Mouse (Mus musculus) layer of hippocampus, adult 2 months (tissue): ENCODE measurements around the gene Dusp12. TPM values are rescaled to one million over a fixed set of nuclear protein-coding genes. Genes with fewer than 3 reads are reported as not detected.
A peak's percentile ranks its signal among the peaks of the same experiment; 100 is the strongest.

Experiments used
- DNase-seq, 2 experiments: peaks; one replicate each; pipeline ENCODE4 v3.0.0; 2022; ENCODE audit warnings: low spot score in 2 of 2
- H3K27ac ChIP-seq: fragments of 200-600 bp; 2 replicates; pipeline ENCODE4 v1.8.1; 2022
- H3K4me3 ChIP-seq: fragments of 200-600 bp; 2 replicates; pipeline ENCODE4 v1.8.1; 2022; ENCODE audit warnings: mild to moderate bottlenecking
- CTCF ChIP-seq: fragments of 200-600 bp; conservative IDR thresholded peaks from 2 replicates; pipeline ENCODE4 v1.8.1; 2022; ENCODE audit warnings: antibody characterized with exemption, mild to moderate bottlenecking, moderate library complexity
- total RNA-seq, 2 experiments: library from RNA; stranded (reverse); gene quantifications; 2 replicates each; pipeline ENCODE4 v1.2.3; 2021

Dusp12 gene
- total RNA-seq, 2 experiments from 2014 or later: 15.2 to 19.0 TPM

DNA sequence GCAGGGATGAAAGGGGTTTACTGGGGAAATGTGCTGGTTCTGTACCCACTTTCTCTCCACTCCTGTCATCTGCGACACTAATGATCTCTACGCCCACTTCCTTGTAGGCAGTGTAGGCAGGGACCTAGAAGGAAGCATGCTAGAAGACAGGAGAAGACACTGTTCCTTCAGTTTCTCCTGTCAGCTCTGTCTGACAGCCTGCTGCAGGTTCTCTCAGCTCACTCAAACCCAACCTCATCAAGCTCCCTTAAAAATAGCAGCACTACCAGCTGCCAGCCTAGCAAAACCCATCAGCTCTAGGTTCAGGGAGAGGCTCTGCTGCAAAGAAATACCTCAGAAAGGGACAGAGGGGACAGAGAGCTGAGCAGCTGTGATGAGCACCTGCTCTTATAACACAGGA is 35.3 kb downstream of the Dusp12 start:
- no peak for TF ChIP-seq CTCF
- DNase-seq: no peak
- H3K27ac ChIP-seq: peak overlapping the region; percentile 70
- no peak overlapping the region for H3K4me3 ChIP-seq

DNA sequence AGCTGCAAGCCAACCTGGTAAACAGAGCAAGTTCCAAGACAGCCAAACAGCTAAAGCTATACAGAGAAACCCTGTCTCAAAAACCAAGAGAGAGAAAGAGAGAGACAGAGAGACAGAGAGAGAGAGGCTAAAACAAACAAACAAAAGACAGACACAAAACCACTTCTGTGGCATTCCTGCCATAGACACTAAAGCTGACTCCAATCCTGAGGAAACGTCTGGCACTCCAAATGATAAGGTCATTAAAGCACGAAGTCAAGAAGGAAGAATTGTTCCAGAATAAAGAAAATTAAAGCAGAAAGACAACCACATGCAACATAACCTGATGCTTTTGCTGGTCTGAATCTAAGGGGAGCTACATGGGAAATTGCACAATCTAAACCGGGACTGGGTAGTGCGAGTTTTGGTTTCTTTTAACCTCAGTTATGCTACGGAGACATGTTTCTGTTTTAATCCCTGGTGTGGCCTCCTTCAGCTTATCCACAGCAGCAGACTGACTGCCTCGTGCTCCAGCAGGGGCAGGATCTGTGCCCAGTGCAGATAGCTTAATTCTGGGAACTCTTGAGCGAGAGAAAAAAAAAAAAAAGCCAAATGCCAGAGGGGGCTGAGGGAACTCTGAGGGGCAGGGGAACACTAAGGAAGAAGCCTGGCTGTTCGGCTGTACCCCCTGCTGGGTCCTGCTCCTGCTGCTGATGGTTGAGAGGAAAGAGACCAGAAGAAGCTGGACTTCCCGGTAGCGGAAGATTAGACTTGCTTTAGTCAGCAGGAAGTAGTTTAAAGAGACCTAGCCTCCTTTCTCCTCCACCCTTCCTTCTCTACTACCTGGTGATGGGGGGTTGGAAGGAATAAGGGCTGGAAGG is 39.7 kb downstream of the Dusp12 start:
- Histone ChIP-seq H3K4me3 (no peak overlapping the region), H3K27ac (peak overlapping the region; percentile 32)
- TF ChIP-seq CTCF: no peak
- DNase-seq: no peak

DNA sequence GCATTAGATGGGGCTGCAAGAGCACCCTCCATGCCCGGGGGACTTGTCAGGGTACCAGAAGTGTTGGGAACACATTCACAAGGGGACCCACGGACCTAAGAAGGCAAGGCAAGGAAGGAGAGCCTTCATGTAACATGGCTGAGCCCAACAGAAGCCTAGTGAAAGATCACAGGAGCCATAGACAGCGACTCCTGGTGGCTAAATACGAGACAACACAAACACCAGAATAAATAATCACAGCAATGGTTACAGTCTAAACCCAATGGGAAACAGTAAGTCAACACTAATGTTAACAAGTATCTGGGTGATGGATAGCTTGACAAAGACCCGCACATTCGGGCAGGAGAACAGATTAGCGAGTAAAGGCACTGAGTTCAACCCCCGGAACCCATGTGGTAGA is 41.0 kb downstream of the Dusp12 start:
- H3K27ac ChIP-seq: no peak overlapping the region
- H3K4me3 ChIP-seq: no peak overlapping the region
- TF ChIP-seq CTCF: peak; percentile 65
- no peak for DNase-seq

DNA sequence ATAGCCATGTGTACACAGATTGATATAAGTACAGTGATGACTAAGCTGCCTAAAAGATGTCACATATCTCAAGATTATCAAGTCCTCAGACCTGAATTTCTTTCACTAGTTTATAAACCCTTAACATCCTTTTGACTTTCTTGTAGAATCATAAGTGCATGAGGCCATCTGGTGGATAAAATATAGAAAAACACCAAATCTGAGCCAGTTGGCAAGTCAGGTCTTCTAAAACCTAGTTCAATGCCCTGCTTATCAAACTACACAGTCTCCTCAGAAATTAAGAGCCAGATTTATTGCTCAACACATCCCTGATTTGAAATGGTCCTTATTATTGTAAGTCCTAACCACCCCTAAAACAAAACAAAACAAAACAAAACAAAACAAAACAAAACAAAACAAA is 45.7 kb downstream of the Dusp12 start:
- no peak overlapping the region for H3K4me3 ChIP-seq
- TF ChIP-seq CTCF: peak; percentile 80
- DNase-seq: peak in 1 of 2 experiments; percentile 55
- H3K27ac ChIP-seq: 0 out of 2 replicates have a peak overlapping the region, but pooled peaks have one; percentile 32

DNA sequence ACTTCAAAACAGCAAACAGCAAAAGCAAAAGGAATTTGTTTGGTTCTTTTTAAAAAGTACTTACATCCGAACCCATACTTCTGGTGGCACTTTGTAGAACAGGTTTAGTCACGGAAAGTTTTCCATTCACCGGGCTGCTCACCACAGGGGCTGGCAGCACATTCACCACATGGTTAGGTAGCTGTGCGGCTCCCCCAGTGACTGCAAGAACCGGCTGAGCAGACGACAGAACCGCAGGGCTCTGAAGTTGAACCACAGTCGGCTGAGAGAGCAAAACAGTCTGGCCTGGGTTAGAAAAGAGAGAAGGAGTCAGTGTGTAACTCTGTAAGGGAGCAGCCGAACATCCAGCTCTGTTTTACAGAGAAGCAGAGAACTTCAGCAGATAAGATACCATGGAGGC is 50.6 kb downstream of the Dusp12 start:
- no peak overlapping the region for H3K4me3 ChIP-seq
- no peak for DNase-seq
- H3K27ac ChIP-seq: no peak overlapping the region
- TF ChIP-seq CTCF: no peak

DNA sequence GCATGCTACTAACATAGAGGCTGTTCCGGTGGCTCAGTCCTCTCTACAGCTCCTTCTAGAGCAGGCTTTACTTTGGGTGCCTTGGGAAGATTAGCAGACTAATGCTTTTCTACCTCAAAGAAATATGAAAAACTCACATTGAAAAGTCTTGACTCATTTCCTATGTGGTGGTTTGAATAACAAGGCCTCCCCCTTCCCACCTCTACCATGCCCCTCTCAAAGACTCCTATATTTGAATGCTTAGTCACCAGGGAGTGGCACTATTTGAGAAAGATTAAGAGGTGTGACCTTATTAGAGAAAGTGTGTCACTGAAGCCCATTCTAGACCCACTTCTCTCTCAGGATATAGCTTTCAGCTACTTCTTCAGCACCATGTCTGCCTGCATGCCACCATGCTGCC is 55.6 kb downstream of the Dusp12 start:
- Histone ChIP-seq H3K4me3 (no peak overlapping the region), H3K27ac (no peak overlapping the region)
- no peak for DNase-seq
- no peak for TF ChIP-seq CTCF

DNA sequence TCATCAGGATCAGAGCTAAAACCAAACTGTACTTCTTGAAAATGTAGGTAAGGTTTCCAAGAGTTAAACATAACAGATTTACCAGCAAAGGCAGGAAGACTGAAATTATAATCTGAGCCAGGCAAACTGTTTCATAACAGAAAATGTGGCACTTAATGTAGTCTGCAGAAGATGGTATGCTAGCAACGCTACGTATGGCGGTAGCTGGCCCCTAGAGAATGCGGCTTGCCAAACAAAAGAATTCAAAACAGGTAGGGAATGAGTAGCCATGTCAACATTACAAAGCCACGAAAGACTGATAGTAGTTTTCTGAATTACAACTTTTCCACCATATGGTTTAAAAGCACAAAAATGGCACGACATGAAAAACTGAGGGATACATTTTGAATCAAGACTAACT is 56.0 kb downstream of the Dusp12 start:
- no peak overlapping the region for H3K4me3 ChIP-seq
- no peak for TF ChIP-seq CTCF
- no peak overlapping the region for H3K27ac ChIP-seq
- no peak for DNase-seq

Other genes starting within 250 kb of the Dusp12 start
- 10 to 100 TPM; 48.7 to 48.8 TPM for gene Olfml2b, start 241.0 kb downstream of the Dusp12 start, total RNA-seq
- 10 to 100 TPM; 51.2 to 51.3 TPM for gene Atf6, start 17.8 kb downstream of the Dusp12 start, total RNA-seq
- under 1 TPM; 0.76 to 0.79 TPM for gene Gm26620, start 475 bp downstream of the Dusp12 start, total RNA-seq
- gene Fcrlb, start 27.4 kb upstream of the Dusp12 start, total RNA-seq: under 1 TPM; 0.28 to 0.47 TPM
- not detected for gene Fcrla, start 42.0 kb upstream of the Dusp12 start, total RNA-seq
- gene Fcgr2b, start 91.0 kb upstream of the Dusp12 start, total RNA-seq: 1 to 10 TPM; 2.7 to 4.4 TPM
- not detected for gene Fcgr4, start 133.4 kb upstream of the Dusp12 start, total RNA-seq
- gene Fcgr3, start 179.4 kb upstream of the Dusp12 start, total RNA-seq: 10 to 100 TPM; 12.0 to 12.3 TPM
- gene Cfap126, start 228.4 kb upstream of the Dusp12 start, total RNA-seq: 1 to 10 TPM in 1 of 2 experiments, under 1 TPM in 1; 0.76 to 2.4 TPM